Mouse (Mus musculus) heart, adult 18-20 months (tissue): ENCODE measurements at regions not wholly inside any gene's neighbourhood (a gene's known extent, or its start where the extent isn't known, plus 50 kb on each side); places are given as distances from the start of the nearest gene placed in this dataset.
A peak's percentile ranks its signal among the peaks of the same experiment; 100 is the strongest.

Experiments used
- DNase-seq, 2 experiments: peaks; one replicate each; pipeline ENCODE4 v3.0.0; 2021 to 2022; ENCODE audit warnings: mixed read lengths in 1 of 2

DNA sequence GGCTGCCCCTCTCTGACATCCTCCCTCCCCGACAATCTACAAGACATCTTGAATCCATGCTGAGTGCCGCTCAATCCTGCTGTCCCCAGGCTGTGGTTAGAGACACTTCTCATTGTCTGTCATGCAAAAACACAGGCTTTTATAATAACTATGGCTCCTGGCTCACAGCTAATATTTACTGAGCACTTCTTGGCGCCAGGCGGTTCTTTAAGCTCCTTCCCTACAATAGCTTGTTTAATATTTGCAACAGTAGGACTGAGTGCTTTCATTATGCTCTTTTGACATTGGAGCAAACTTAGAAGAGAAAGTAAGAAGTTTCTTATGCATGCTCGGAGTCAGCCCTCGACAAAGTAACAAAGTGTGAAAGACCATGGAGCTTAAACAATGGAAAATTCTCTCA is 151.6 kb upstream of the Irx6 start:
- DNase-seq: no peak

DNA sequence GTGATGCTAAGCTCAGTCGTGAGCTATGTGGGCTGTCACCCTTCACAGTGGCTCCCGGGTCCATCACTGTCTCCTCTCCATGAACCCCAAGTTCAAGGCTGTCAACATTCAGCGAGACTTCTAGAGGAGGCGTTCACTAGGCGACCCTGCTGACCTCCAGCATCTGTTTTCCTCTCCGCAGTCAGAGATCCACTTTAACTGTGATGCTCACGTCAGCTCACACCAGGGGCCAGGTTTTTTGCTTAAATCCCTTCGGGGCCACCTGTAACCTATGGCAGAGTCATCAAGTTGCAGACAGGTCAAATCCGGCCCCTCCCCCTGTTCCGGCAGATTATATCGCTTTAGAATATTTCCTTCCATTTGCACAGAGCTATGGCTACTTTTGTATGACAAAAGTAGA is 144.3 kb upstream of the Irx6 start:
- no peak for DNase-seq

DNA sequence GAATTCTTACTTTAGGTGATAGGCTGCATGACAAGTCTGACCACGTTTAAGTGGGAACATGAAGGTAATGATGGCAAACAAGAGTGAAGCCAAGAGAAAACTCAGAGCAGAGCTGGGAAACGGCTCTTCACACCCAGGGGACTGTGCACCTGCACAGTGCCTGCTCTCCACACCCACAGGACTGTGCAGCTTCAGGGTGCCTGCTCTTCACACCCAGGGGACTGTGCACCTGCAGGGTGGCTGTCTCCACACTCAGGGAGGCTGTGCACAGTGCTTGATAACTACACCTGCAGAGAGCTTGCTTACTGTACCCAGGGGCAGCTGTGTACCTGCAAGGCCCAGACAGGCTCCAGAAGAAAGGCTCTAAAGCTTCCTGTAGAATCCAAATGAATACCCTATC is 133.5 kb upstream of the Irx6 start:
- DNase-seq: no peak

DNA sequence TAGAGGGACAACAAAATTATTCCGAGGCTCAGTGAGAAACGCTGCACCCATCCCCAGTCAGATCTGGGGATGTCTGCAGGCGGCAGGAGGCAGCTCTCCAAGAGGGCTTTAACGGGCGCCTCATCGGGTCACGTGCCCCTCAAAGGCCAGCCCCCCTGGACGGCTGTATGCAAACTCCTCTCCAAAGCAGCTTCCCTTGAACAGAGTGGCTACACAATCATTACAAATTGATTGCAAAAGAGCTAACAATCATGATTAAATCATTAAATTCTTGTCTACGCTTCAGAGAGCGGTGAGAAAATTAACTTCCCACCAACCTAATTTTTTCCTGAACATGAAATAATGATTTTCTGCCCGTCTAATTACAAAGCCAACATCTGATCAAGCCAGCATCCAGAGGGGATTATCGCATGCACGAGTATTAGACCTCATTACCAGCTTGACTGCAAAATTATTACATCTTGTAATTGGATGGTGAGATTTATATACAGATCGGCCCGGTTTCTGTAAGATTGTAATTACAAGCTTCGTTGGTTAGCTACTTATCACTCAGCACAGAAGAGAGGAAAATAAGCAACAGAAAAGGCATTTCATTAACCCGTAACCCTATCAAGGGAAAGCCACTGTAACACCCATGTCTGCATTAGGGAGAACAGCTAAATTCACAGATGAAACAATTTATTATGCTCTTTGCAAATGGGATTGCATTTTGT is 128.6 kb upstream of the Irx6 start:
- DNase-seq: no peak

DNA sequence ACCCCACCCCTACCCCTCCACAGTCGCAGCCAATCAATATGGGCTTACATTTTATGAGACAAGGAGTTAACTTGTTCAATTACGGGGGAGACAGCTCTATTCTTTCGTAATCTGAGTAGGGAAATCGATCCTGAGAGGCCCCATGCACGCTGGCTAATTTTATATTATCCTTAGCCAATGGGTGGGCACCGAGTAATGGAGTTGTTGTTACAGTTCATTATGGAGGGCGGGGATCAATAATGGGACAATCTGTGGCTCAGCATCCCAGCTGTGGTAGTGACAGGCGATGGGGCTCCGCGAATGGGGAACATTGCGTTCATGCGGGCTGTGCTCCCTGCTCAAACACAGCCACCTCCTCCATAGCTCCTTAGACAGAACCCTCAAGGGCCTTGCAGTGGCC is 118.9 kb upstream of the Irx6 start:
- DNase-seq: no peak

DNA sequence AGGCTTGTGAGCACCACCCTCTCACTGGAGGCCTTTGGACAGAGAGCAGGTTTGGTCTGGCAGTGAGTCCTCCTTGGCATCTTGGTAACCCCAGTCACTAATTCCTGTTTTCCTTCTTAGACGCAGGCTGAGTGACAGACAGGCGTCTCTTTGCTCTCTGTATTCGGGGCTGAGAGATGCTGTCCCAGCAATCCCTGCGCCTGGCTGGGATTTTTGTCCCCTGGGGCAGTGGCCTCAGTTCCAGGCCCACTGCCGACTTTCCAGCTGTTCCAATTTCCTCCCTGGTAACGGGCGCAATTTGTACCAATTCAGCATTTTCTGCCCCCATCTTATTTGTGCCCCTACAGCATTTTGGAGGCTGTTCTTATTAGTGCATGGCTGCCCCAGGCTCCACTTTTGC is 118.5 kb upstream of the Irx6 start:
- DNase-seq: peak; percentile 33 to 55

DNA sequence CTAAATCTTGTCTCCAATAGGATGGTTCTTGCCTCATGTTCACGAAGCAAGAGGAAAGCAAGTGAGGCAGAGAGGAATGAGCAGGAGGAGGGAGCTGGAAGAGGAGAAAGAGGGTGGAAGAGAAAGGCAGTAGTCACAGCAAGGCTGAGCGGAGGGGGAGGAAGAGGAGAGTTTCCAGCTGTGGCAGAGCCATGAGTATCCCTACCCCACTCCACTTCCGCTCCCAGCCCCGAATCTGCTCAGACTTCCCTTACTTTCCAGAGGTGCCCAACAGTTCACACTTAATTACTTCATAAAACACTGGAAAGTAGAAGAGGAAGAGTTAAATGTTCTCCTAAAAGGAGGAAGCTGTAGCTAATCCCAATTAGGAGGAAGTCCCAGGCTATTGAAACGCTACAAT is 111.6 kb upstream of the Irx6 start:
- DNase-seq: no peak

DNA sequence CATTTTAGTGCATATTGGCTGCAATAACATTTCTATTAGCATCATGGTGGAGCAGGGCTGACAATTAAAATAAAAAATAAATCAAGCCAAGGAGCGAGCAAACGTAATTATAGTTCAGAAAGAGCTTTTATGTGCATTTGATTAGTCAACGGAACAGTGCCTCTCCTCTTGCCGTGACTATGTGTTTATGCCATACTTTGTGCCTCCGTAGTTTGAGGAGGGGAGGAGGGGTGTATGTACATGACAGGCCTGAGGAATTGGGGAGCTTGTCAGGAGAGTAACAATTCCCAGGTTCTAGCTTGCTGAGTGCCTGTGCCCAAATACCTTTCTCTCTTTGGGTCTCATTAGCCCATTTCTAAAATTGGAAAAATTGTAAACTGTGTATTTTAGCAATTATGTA is 111.1 kb upstream of the Irx6 start:
- DNase-seq: no peak

DNA sequence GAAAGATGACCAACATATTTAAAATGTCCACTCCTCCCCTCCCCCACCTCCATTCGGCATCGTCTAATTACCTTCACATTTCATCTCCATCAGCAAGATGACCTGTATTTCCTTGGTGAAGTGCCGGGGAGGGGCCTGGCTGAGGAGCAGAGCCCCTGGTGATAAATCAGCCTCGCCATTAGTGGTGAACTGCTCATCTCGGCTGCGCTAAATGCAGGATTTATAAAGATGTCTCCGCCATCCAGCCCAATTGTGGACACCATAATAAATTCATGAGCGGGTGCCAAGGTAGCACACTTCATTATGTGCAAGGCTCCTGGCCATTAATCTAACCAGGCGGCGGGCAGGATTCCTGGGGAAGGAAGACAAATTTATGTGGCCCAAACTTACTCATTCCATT is 104.4 kb upstream of the Irx6 start:
- DNase-seq: no peak

DNA sequence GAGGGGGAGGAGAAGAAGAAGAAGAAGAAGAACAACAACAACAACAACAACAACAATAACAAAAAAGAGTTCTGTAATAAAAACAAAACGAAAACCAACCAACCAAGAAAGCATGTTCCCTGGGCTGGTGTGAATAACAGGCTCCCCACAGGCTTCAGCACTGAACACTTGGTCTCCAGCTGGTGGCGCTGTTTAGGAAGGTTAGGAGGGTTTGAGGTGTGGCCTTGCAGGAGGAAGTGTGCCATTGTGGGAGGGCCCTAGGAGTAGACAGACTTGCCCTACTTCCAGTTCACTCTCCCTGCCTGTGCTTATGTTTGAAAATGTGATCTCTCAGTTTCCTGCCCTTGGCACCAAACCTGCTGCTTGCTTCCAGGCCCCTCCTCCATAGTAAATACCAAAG is 94.6 kb upstream of the Irx6 start:
- no peak for DNase-seq

DNA sequence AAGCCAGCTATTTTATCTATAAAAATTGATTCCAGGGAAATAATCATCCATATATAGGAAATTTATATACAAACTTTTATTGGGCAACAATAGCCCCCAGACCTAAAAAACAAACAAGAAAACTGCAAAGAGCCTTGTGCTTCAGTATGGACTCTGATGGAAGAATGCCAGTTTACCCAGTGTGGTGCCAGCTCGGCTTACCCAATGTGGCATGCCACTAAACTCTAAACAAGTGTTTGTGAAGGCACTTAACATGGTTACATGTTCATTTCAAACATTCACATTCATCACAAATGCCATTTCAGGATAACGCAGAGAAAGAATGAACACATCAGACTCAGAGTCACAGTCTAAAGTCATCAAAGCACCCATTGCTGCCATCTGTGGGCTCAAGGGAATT is 93.0 kb upstream of the Irx6 start:
- DNase-seq: no peak

DNA sequence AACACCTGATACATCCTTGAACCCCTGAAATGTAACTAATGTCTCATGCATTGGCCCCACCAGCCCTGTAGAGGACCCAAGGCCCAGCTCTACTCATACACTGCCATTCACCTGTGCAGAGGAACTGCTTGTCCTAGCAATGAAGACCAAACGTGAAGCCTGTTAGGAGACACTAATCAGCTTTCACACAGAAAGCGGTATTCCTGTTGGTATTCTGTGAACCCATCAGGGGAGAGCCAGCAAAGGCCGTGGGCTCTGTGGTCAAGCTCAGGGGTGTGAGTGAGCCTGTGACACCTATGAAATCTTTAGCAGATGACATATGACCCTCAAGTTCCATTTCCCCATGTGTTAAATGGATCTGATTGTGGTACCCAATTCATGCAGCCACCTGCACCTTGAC is 73.3 kb upstream of the Irx6 start:
- DNase-seq: no peak

DNA sequence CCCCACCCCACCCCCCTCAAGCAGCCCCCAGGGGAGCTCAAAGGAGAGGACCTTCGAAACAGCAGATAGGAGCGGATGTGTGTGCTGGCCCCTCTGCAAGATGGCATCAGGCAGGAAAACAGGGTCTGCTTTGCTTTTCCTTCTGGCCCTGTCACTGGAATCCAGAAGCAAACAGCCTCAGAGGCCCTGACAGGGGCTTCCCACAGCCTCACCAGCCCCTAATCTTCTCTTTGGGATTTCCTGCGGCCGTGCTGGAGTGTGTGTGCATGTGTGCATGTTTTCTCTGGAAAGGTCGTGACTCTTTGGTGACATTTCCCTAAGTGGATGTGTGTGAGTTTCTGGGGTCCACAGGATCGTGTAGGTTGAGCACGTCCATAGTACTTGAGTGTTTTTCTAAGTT is 71.1 kb upstream of the Irx6 start:
- DNase-seq: no peak

DNA sequence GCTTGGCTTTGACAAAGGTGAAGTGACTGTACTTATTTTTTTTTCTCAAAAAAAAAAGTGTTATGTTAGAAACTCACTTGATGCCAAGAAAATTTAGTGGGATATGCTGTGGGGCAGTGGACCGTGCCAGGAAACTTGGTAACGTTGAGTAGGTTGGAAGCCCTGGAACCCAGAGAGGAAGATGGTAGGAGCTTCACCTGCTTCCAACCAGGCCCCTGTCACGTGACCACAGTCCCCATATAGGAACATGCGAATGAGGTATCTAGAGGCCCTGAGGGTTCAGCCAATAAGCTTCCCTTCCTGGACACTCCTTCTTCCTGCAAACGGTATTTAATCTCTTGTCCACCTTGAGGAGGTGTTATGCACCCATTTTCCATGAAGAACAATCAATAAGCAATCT is 68.5 kb upstream of the Irx6 start:
- DNase-seq: no peak

DNA sequence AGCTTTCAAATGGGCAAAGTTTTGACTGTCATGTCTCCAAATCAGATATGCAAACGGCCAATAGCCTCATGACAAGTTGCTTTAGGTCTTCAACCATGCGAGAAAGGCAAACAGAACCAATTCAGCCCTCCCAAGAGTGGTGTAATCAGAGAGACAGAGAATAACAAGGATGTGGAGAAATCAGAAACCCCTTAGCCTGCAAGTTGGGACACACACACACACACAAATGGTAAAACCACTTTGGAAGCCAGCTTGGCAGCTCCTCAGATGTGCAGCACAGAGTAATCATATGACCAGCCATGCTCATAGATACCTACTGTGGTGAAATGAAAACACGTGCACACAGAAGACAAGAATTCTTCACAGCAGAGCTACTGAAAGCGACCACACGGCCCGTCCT is 66.5 kb upstream of the Irx6 start:
- DNase-seq: no peak

DNA sequence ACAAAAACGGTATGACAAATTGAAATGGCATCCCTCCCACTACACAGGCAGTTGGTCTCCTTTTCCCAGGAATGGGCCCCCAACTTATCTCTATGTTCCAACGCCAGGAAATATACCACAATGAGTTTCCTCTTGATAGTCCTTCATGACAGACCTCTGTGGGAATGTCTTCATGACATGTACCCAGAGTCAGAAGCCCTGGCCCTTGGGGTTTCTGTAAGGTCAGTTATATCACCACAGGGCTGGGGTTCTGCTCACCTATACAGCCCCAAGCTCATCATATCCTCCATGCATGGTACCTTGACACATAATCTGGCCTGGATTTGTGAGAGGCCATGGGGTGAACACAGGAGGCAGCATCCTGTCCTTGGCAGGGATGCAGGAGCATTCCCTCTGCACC is 64.2 kb upstream of the Irx6 start:
- DNase-seq: no peak

DNA sequence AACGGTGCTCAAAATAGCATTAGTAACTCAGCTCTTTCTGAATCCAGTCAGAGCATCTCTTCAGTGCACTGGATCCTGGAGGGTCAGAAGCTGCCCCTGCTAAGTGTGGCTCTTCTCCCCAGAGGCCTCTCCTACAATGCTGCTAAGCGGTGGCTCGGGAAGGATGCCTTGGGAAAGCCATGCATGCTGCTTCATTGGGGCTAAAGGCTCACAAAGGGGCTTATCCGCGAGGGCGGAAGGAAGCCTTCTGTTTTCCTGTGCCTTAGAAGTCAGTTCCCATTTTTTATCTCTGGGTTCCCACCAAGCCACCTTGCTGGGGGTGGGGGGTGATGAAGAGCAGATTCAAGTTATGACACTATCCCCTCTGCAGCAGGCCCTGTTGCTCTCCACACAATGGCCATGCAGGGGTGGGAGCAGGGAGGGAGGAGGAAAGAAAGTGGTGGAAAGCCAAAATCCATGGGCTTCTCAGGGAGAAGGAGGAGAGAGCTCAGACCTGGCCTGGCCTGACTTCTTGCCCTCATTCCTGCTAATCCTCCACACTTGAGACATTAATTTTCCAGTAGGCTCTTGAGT is 63.5 kb upstream of the Irx6 start:
- DNase-seq: no peak

DNA sequence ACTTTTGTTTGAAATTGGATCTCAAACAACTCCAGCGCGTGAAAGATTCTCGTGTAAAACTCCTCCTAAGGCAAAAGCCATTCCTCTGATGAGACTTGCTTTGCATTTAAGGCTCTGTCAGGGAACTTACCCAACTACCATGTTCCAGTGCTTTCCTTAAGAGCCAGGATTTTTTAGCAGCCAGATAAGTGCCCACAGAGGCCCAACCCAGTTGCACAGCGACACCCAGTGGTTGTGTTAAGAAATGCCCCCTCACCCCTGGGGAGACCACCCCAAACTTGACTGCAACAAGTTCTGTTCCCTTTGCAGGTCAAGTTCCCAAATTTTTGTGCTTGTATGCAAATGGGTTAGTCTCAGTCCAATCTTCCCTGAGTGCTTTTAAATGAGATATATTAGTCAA is 60.6 kb upstream of the Irx6 start:
- peak in 1 of 2 experiments; percentile 5 for DNase-seq

DNA sequence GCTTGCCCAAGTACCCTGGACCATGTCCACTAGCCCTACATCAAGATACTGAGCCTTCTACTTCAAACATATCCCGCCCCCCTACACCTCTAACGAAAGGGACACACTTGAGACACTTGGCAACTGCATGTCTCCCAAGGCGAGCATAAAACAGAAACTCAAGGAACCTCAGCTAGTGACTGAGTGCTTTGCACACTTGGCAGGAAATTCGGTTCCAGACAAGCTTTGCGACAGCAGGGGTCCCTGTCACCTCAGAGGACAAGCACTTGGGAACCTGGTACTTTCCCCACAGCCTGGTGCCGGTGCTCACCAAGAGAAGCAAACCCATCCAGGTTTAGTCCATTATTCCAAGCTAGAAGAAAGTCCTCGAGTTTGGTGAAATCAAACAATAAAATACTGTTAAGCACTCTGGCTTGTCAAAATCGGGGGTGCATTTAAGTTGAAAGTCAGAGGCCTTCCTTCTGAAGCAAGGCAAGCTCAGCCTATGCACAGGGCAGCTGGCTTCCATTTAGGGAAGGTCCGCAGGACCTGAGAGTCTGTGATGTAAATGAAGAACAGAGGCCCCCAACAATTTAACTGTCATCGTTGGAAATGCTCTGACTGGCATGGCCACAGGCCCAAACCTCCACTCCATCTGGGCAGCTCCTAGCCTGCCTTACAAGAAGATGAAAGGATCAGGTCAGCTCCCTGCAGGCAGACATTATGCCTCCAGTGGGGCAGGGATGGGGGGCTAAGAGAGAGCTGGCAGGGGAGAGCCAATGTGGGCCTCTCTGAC is 57.6 kb upstream of the Irx6 start:
- DNase-seq: no peak

DNA sequence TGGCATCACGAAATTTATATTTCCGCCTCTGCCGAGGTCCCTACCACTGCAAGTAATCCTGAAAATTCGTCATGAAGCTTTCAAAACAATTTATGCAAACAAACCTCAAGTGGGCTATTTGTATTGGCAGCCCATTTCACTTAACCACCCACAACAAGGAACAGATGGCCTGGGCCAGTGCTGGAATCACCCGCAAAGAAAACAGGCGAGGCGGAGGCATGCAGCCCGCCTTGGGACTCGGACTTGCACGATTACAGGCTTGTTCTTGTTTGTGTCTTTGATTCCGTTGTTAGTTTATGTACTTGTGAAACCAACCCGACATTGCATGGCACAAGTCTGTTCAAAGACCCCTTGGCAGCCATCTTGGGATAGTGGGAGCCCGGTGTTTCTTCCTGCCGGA is 55.8 kb upstream of the Irx6 start:
- DNase-seq: no peak
